Mouse (Mus musculus) kidney, embryonic 16.5 days (tissue): ENCODE data around the gene Gm13278. TPM values are rescaled to one million over a fixed set of nuclear protein-coding genes. Genes with fewer than 3 reads are reported as not detected.
"Not testable (repeated sequence)": the region's sequence is repeated elsewhere in the genome, so short reads cannot be mapped to it uniquely, and the experiment has no call there.

Source experiments
- ATAC-seq: fragments of 200-750 bp; cut with Nextera tagmentation; 2 replicates; pipeline ENCODE4 v1.8.0; 2017; ENCODE audit warnings: moderate TSS enrichment; ENCODE audit not compliant: low FRiP score, low TSS enrichment
- H3K27ac ChIP-seq: fragments of 300-500 bp; sonication (generic); 2 replicates; pipeline ENCODE4 v1.5.1; 2014; ENCODE audit warnings: low read length
- H3K27me3 ChIP-seq: fragments of 300-500 bp; sonication (generic); 2 replicates; pipeline ENCODE4 v1.6.1; 2014; ENCODE audit warnings: low read length, control low read depth, mixed read lengths; ENCODE audit not compliant: insufficient read depth
- H3K36me3 ChIP-seq: fragments of 300-500 bp; sonication (generic); 2 replicates; pipeline ENCODE4 v1.6.1; 2014; ENCODE audit warnings: low read length, control low read depth, mixed read lengths; ENCODE audit not compliant: insufficient read depth
- H3K4me1 ChIP-seq: fragments of 300-500 bp; sonication (generic); 2 replicates; pipeline ENCODE4 v1.6.1; 2014; ENCODE audit warnings: low read length, control low read depth, mixed read lengths; ENCODE audit not compliant: insufficient read depth
- H3K4me2 ChIP-seq: fragments of 300-500 bp; sonication (generic); replicated peaks from 2 replicates; pipeline ENCODE4 v1.6.1; 2014; ENCODE audit warnings: low read depth, low read length
- H3K4me3 ChIP-seq: fragments of 300-500 bp; sonication (generic); 2 replicates; pipeline ENCODE4 v1.5.1; 2014; ENCODE audit warnings: mild to moderate bottlenecking, low read length
- H3K9ac ChIP-seq: fragments of 300-500 bp; sonication (generic); replicated peaks from 2 replicates; pipeline ENCODE4 v1.6.1; 2014; ENCODE audit warnings: low read length
- H3K9me3 ChIP-seq: fragments of 300-500 bp; sonication (generic); 2 replicates; pipeline ENCODE4 v1.6.1; 2016; ENCODE audit warnings: low read length, control low read depth
- WGBS: fragments of 180-500 bp; shearing (Covaris S2); extraction: QIAGEN DNeasy Blood & Tissue Kit; methylation state at CpG from one replicate; pipeline ENCODE4 v1.1.7; 2014; 5-methylcytosine and 5-hydroxymethylcytosine counted together
- polyA plus RNA-seq: library from polyadenylated mRNA; unstranded; fragments of >200 nt; fragmentation: Nextera tagmentation; extraction: Ambion mirVana; gene quantifications from 2 replicates; pipeline ENCODE4 v1.2.1, GENCODE M21; 2015

Gm13278 gene
- not detected in 2 replicates for polyA plus RNA-seq

DNA sequence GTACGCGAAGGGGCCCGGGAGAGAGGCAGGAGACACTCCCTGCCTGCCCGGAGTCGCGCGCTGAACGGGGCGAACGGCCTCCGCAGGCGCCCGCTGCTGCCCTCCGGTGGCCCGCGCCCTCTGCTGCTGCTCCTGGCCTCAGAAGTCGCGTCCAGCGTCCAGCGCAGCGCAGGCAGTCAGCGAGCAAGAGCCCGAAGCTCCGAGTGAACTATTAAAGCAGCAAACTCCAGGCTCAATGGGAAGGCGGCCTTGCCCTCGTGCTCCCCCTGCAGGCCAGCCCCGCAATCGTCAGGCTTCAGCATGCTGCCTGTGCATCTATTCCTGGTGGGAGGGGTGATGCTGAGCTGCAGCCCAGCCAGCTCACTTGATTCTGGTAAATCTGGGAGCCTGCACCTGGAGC, at the start of gene Gm13278:
Gm13278 (plus strand) TSS at position 301 of the 400 bp plus-strand sequence.
- H3K4me2 ChIP-seq, H3K9me3 ChIP-seq, H3K4me3 ChIP-seq, H3K9ac ChIP-seq, H3K4me1 ChIP-seq, H3K36me3 ChIP-seq, H3K27me3 ChIP-seq, ATAC-seq, H3K27ac ChIP-seq: not testable (repeated sequence)
- no CpG with 5 or more reads among the region's 28 CpGs for WGBS

DNA sequence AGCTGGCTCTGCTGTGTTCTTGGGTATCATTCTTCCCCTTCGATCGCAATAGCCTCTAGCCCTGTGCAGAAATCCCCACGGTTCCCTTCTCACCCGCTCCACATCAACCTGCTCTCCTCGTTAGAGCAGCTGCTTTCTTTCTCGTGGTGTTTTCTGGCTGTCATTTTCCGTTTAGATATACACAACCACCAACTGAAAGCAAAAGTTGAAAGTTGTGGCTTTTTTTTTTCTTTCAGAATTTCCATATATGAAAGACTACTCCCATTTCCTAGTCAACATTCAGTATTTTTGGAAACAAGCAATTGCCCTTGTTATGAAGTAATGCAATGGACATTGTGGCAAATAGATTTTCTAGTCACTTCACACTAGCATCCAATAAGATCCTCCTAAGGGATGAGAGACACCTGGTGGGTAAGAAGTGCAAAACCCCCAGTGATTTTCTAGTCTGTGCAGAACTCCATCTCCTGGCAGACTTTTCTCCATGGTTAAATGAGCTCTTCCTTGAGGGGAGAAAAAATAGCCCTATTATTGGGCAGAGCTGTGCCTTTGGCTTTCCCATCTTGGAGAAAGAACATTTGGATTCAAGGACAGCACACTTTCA, 48.5 kb upstream of the Gm13278 start:
- H3K9me3 ChIP-seq, result no peaks in the 10 kb centered on the region
- WGBS, result 76% methylated on average over 7 of the region's 7 CpGs
- H3K9ac ChIP-seq, result no peak overlapping the region
- no peak overlapping the region for H3K4me2 ChIP-seq
- no peaks in the 10 kb centered on the region for H3K36me3 ChIP-seq
- no peak overlapping the region for H3K27ac ChIP-seq
- H3K27me3 ChIP-seq, result no peaks in the 10 kb centered on the region
- ATAC-seq, result no peak
- no peaks in the 10 kb centered on the region for H3K4me1 ChIP-seq
- no peak overlapping the region for H3K4me3 ChIP-seq

DNA sequence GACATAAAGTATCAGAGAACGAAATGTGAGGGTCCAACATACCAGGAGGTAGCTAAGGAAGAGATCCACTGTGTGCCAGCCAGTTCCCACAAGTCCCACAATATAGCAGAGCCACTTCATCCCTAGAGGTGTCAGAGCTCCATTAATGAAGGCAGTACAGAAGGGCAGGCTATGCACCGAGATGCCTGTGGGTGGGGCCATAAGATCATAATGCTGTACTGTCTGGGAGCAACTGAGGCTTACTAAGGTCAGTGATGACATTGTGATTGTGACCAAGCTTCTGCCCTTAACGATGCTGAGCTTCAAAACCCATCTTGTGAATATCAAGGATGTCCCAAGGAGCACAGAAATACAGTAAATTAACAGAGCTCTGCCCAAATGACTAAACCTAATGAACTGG, 47.1 kb upstream of the Gm13278 start:
- no peak for ATAC-seq
- H3K9ac ChIP-seq, result no peak overlapping the region
- no peaks in the 10 kb centered on the region for H3K9me3 ChIP-seq
- no peak overlapping the region for H3K27ac ChIP-seq
- H3K4me2 ChIP-seq, result no peak overlapping the region
- no peak overlapping the region for H3K4me3 ChIP-seq
- H3K36me3 ChIP-seq, result no peaks in the 10 kb centered on the region
- H3K27me3 ChIP-seq, result no peaks in the 10 kb centered on the region
- no peaks in the 10 kb centered on the region for H3K4me1 ChIP-seq
- 58% methylated on average over 3 of the region's 3 CpGs for WGBS

GRCm38 (mm10) chr4:88749926-88750325, 41.4 kb upstream of the Gm13278 start:
- 50% methylated on average over 6 of the region's 6 CpGs for WGBS
- H3K9me3 ChIP-seq, result no peaks in the 10 kb centered on the region
- no peak for ATAC-seq

DNA sequence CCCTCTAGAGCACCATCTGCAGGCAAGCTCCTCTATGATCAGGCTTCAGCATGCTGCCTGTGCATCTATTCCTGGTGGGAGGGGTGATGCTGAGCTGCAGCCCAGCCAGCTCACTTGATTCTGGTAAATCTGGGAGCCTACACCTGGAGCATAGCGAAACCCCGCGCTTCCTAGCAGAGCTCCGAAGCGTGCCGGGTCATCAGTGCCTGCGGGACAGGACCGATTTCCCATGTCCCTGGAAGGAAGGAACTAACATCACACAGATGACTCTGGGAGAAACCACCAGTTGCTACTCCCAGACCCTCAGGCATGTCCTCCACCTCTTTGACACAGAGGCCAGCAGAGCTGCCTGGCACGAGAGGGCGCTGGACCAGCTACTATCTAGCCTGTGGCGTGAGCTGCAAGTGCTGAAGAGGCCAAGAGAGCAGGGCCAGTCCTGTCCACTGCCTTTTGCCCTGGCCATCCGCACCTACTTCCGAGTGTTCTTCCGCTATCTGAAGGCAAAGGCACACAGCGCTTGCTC, 36.5 kb upstream of the Gm13278 start, which contains the start of gene Gm13271:
Gm13271 (plus strand) TSS at position 51 of the 523 bp plus-strand sequence.
- not testable (repeated sequence) for H3K4me3 ChIP-seq

More at GRCm38 (mm10) chr4:88749926-88750325, 41.4 kb upstream of the Gm13278 start:
- Histone ChIP-seq H3K9ac (no peak overlapping the region), H3K27ac (no peak overlapping the region), H3K4me2 (no peak overlapping the region), H3K4me1 (no peaks in the 10 kb centered on the region), H3K36me3 (no peaks in the 10 kb centered on the region), H3K4me3 (no peak overlapping the region), H3K27me3 (no peaks in the 10 kb centered on the region)

DNA sequence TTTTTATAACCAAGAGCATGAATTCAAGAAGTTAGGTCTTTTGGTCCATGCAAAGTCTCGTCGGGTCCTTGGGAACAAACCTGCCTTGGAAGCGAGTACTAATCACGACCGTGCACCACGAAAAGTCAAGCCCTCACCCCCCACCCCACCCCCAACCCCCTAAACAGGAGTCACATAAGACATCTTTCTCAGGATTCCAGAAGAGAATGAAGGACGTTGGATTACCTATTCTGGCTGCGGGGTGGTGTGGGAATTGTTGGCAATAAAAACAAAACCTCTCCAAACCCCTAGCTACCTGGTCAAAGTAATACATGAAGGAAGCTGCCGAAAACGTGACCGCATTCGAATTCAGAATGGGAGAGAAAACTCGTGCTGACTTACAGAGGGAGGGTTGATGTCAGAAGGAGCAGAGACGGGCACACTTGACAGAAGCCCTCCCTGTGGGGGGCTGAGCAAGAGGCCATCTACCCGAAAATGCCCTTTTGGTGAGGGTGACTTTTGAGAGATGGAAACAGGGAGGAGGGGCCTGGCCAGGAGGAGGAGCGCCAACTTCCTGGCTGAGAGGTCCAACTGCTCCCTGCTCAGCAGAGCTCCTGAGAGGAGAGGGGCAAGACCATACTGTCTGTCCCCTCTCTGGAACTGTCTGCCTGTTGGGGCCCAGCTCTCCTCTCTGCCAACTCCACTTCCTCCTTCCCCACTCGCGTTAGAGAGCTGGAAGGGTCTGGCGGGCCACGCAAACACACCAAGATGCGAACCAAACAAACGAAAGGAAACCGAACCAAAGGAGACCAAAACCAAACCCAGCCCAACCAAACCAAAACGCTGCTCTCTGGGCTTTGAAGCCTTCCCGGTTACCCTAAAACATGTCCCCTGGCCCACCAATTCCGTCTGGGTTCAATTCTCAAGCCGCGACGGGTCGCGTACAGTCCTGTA, 34.5 kb upstream of the Gm13278 start:
- H3K4me3 ChIP-seq, result peak overlapping the region; percentile 57
- ATAC-seq, H3K27me3 ChIP-seq, H3K36me3 ChIP-seq, H3K9me3 ChIP-seq, H3K4me1 ChIP-seq: not testable (repeated sequence)
- H3K9ac ChIP-seq, result peak overlapping the region; percentile 76
- H3K27ac ChIP-seq, result peak overlapping the region; percentile 97
- WGBS, result 9% methylated on average over 27 of the region's 31 CpGs
- H3K4me2 ChIP-seq, result peak overlapping the region; percentile 77

More for the DNA sequence above, 36.5 kb upstream of the Gm13278 start, which contains the start of gene Gm13271:
- H3K4me2 ChIP-seq, H3K27me3 ChIP-seq, H3K4me1 ChIP-seq, H3K9me3 ChIP-seq, H3K36me3 ChIP-seq, H3K9ac ChIP-seq, H3K27ac ChIP-seq, ATAC-seq: not testable (repeated sequence)
- WGBS, result 78% methylated on average over 15 of the region's 15 CpGs

- peak overlapping the region; percentile 76 for H3K9ac ChIP-seq
Observed at GRCm38 (mm10) chr4:88757628-88758031, 33.7 kb upstream of the Gm13278 start.

GRCm38 (mm10) chr4:88758751-88759150, 32.6 kb upstream of the Gm13278 start:
- not testable (repeated sequence) for H3K4me2 ChIP-seq, H3K4me3 ChIP-seq, H3K36me3 ChIP-seq, H3K4me1 ChIP-seq, H3K9me3 ChIP-seq, H3K9ac ChIP-seq, H3K27ac ChIP-seq, H3K27me3 ChIP-seq, ATAC-seq
- WGBS, result 78% methylated on average over 8 of the region's 9 CpGs

More at GRCm38 (mm10) chr4:88757628-88758031, 33.7 kb upstream of the Gm13278 start:
- peak overlapping the region; percentile 77 for H3K4me2 ChIP-seq
- H3K9me3 ChIP-seq, H3K36me3 ChIP-seq, H3K27me3 ChIP-seq, H3K4me1 ChIP-seq: not testable (repeated sequence)
- peak overlapping the region; percentile 57 for H3K4me3 ChIP-seq
- under 1% methylated on average over 11 of the region's 21 CpGs for WGBS
- peak overlapping the region; percentile 97 for H3K27ac ChIP-seq
- ATAC-seq, result peak; percentile 100

DNA sequence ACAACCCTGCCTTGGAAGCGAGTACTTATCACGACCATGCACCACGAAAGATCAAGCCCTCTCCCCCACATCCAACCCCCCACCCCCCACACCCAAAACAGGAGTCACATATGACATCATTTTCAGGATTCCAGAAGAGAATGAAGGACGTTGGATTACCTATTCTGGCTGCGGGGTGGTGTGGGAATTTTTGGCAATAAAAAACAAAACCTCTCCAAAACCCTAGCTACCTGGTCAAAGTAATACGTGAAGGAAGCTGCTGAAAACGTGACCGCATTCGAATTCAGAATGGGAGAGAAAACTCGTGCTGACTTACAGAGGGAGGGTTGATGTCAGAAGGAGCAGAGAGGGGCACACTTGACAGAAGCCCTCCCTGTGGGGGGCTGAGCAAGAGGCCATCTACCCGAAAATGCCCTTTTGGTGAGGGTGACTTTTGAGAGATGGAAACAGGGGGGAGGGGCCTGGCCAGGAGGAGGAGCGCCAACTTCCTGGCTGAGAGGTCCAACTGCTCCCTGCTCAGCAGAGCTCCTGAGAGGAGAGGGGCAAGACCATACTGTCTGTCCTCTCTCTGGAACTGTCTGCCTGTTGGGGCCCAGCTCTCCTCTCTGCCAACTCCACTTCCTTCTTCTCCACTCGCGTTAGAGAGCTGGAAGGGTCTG, 31.6 kb upstream of the Gm13278 start, which contains the start of gene Gm13283:
Gm13283 (plus strand) TSS at position 510 of the 659 bp plus-strand sequence.
- H3K36me3 ChIP-seq, H3K4me1 ChIP-seq, H3K9ac ChIP-seq, H3K27ac ChIP-seq, ATAC-seq, H3K27me3 ChIP-seq, H3K9me3 ChIP-seq: not testable (repeated sequence)
- Histone ChIP-seq H3K4me2 (peak within 1 kb of the TSS; percentile 42), H3K4me3 (peak within 1 kb of the TSS; percentile 32)
- 23% methylated on average over 6 of the region's 14 CpGs for WGBS
